Mouse (Mus musculus) c-Kit-positive CD71-positive TER-119-positive erythroid progenitor cells, embryonic 14.5 days (primary cell): Measurements from ENCODE around the gene Git1.

ENCODE experiments used
- DNase-seq: peaks from one replicate; pipeline ENCODE4 v3.0.0-alpha.2; 2013; ENCODE audit warnings: low spot score

Git1 gene

GRCm38 (mm10) chr11:77483510-77484255 lies 9.7 kb upstream of the Git1 start:
- no peak for DNase-seq

DNA sequence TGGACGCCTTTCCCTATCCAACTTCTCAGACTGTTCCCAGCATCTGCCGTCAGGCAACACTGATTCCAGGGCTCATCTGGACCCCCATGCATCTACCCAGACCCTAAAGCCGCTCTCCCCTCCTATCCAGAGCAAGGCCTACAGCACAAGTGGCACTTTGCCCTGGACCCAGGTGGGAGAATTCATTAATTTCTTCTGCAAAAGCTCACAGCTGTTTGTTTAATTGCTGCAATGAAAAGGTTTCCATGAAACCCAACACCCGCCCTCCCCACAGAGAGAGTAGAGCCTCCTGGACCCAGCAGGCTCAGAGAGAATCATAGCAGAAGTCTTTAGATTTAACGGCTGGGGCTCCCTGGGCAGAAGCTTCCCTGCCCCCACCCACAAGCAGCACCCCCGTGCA lies 8.1 kb upstream of the Git1 start:
- no peak for DNase-seq

GRCm38 (mm10) chr11:77486798-77487197 lies 6.6 kb upstream of the Git1 start:
- no peak for DNase-seq

- no peak for DNase-seq
These were observed 4.4 kb upstream of the Git1 start for GRCm38 (mm10) chr11:77488771-77489581.

- DNase-seq, result no peak
These were observed 3.6 kb upstream of the Git1 start, which contains the start of gene Ankrd13b for GRCm38 (mm10) chr11:77489591-77490235. Ankrd13b (minus strand) TSS chr11:77489678.

- DNase-seq, result no peak
These were observed 2.9 kb upstream of the Git1 start for GRCm38 (mm10) chr11:77490451-77490850.

- peak; percentile 76 for DNase-seq
These were observed 2.2 kb upstream of the Git1 start for GRCm38 (mm10) chr11:77491123-77491501.

DNA sequence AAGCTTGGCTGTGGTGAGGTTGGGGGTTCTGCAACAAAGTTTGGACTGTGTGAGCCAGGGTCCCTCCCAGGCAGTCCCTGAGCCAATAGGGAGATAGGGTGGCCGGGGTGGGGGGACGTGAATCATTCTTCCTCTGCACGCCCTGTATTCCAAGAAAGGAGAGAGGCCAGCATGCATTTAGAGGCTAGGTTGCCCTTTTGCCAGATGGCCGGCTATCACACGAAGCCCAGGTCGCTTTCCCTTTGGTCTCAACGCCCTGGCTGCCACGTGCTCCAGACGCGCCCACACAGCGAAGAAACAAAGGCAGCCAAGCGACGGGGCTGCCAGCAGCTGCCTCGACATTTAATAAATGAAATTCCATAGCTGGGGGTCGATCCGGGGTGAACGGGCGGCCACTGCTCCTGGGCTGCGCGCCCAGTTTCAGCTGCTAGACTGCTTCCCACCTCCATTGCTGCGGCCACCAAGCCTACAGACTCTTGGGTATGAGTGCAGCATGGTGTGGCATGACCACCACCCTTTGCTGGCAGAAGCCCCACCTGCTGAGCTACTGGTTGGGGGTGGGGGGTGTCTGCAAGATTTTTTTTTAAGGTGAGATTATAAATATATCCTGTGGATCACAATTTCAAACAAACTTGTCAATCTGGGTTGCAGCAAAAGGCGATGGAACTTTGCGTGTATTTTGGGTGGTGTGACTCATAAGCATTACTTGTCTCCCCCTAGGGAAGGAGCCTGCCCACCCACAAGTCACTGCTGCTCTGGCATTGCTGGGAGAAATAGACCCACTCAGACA lies 1.7 kb upstream of the Git1 start:
- DNase-seq, result peak; percentile 59

GRCm38 (mm10) chr11:77492311-77492871 lies 971 bp upstream of the Git1 start:
- DNase-seq, result peak; percentile 42

- DNase-seq, result peak; percentile 82
These were observed 440 bp upstream of the Git1 start for GRCm38 (mm10) chr11:77492911-77493332.

- no peak for DNase-seq
These were observed 948 bp downstream of the Git1 start for GRCm38 (mm10) chr11:77494344-77494676.

- no peak for DNase-seq
These were observed 1.4 kb downstream of the Git1 start for GRCm38 (mm10) chr11:77494782-77495181.

DNA sequence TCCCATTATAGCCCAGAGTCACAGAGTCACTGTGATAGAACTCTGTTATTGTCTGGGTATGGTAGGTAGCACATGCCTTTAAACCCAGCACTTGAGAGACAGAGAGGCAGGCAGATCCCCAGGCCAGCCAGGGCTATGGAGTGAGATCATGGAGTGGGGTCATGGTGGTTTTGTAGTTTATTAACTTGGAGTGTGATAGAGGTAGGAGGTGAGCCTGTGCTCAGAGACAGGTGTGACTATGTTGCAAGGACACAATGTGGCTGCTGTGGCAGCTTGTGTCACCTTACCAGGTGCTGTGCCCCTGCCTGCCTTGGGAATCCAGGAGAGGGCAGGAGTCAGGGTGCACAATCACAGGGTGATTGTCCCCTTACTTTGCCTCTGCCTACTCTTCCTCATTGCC lies 2.1 kb downstream of the Git1 start:
- DNase-seq, result no peak

DNA sequence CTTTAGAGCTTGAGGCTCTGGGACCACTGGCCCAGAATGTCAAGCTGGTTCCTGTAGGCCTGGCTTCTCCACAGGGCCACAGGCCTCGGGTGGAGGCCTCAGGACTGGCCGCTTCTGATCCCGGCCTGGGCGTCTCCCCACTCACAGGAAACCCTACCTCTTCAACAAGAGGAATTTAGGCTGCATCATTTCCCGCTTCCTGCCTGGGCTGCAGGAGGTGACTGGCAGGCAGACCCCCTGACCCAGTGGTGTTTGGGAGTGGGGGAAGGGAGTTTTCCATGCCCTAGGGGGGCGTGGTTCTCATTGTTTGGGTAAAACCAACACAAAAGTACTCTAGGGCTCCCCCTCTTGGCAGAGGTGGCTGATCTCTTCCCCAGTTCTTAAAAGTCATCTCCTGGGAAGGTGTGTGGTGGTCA lies 4.0 kb downstream of the Git1 start:
- DNase-seq, result peak; percentile 54

- DNase-seq, result no peak
These were observed 4.5 kb downstream of the Git1 start for GRCm38 (mm10) chr11:77497851-77498250.

DNA sequence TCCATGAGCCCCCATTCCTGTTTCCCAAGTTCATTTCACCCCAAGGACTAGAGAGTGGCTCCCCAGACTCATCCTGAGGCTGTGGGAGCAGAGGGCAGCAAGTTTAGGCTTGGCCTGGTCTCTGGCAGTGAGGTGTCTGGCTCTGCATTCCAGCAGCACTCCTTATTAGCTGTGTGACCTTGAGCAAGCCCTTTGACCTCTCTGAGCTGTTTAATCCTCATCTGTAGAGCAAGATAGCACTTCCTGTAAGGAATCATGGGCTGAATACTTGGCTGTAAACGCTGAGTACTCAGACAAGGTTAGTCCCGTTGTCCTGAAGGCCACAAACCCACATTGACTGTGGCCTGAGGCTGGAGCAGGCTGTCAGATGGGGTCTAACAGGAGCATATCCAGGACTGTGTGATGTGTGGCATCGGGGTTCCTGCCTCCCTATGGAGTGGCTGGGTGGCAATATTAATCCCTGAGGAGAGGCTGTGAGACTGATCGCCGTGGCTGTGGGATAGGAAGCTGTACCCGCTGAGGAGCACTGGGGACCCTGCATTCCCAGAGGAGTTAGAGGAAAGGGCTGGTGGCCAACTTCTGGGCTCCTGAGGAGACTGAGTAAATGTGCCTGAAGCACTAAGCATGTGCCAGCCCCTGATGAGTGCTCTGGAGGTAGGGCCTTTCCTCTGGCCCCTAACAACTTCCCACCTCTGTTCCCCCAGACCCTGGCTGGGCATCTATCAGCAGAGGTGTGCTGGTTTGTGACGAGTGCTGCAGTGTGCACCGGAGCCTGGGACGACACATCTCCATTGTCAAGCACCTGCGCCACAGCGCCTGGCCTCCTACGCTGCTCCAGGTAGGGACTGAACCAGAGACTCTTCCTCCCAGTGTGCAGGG lies 5.1 kb downstream of the Git1 start:
- DNase-seq, result no peak

GRCm38 (mm10) chr11:77499354-77499753 lies 6.0 kb downstream of the Git1 start:
- no peak for DNase-seq

- DNase-seq, result no peak
These were observed 7.3 kb downstream of the Git1 start for GRCm38 (mm10) chr11:77500361-77501325.

DNA sequence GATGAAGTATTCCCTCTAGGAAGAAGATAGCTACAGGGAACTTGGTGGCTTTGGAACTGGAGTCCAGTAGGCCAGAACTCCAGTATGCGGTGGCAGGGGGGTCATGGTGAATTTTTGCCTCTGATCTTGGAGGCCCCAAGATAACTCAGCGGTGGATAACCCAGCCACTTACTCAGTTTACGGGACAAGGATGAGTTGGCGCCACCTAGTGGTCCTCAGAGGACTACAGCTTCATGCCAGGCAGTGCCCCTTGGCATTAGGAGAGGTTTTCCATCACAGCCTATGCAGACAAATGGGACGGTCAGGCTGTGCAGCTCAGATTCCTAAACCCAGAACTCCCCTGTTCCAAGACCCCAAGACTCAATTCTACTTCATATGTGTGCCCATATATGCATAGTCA lies 8.0 kb downstream of the Git1 start:
- DNase-seq, result peak; percentile 77

DNA sequence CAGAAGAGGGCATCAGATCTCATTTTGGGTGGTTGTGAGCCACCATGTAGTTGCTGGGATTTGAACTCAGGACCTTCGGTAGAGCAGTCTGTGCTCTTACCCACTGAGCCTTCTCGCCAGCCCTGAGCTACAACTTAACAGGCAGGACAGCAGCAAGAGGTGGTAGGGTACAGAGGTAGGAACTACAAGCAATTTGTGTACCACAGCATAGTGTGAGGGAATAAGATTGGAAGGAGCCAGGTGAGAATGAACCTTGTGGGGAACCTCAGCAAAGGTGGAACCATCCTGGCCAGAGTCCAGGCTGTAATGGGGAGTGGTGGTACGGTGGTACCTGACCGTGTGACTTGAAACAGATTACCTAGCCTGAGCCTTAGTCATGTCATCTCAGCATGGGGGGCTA lies 8.6 kb downstream of the Git1 start:
- no peak for DNase-seq
